Mouse (Mus musculus) erythroblast, embryonic 14.5 days (primary cell): Measurements from ENCODE around the gene Slc1a7. TPM values are rescaled to one million over a fixed set of nuclear protein-coding genes. Genes with fewer than 3 reads are reported as not detected.

Experiments
- H3K27me3 ChIP-seq: 2 replicates; pipeline ENCODE4 v1.6.1; 2012; ENCODE audit warnings: inconsistent platforms; ENCODE audit not compliant: control insufficient read depth
- H3K36me3 ChIP-seq: 2 replicates; pipeline ENCODE4 v1.6.1; 2012; ENCODE audit warnings: mild to moderate bottlenecking, inconsistent platforms; ENCODE audit not compliant: control insufficient read depth
- H3K4me1 ChIP-seq: 2 replicates; pipeline ENCODE4 v1.6.1; 2012; ENCODE audit warnings: inconsistent platforms; ENCODE audit not compliant: control insufficient read depth
- H3K4me3 ChIP-seq: replicated peaks from 2 replicates; pipeline ENCODE3; 2012; ENCODE audit warnings: moderate library complexity, mild to moderate bottlenecking, inconsistent platforms
- H3K9me3 ChIP-seq: 2 replicates; pipeline ENCODE4 v1.6.1; 2012; ENCODE audit warnings: low read length, inconsistent platforms, mixed read lengths; ENCODE audit not compliant: control insufficient read depth
- GATA1 ChIP-seq: IDR thresholded peaks from 2 replicates; pipeline ENCODE4 v1.6.1; 2012; ENCODE audit warnings: low read length, inconsistent platforms, mixed read lengths
- TAL1 ChIP-seq: IDR thresholded peaks from 3 replicates; pipeline ENCODE4 v1.6.1; 2012; ENCODE audit warnings: low read length, inconsistent platforms, mixed read lengths
- polyA plus RNA-seq: library from polyadenylated mRNA; stranded (reverse); fragments of >175 nt; gene quantifications from 2 replicates; pipeline ENCODE4 v1.2.3, GENCODE M21; 2012

Gene Slc1a7
- polyA plus RNA-seq, 1 experiment, result not detected

- TF ChIP-seq TAL1, result no peak
- TF ChIP-seq GATA1, result no peak
- Histone ChIP-seq H3K9me3 (no peaks in the 10 kb centered on the region), H3K4me1 (peaks cover 9% of the 10 kb centered on the region), H3K27me3 (no peaks in the 10 kb centered on the region), H3K4me3 (no peak overlapping the region), H3K36me3 (peaks cover 3% of the 10 kb centered on the region)
Measured at GRCm38 (mm10) chr4:108016321-108016720, 48.2 kb downstream of the Slc1a7 start.

GRCm38 (mm10) chr4:108017839-108018238 is 49.7 kb downstream of the Slc1a7 start:
- H3K27me3 ChIP-seq, result no peaks in the 10 kb centered on the region
- no peak for TF ChIP-seq TAL1
- no peak for TF ChIP-seq GATA1
- H3K4me1 ChIP-seq, result peaks cover 9% of the 10 kb centered on the region
- H3K9me3 ChIP-seq, result no peaks in the 10 kb centered on the region
- H3K4me3 ChIP-seq, result no peak overlapping the region
- peaks cover 3% of the 10 kb centered on the region for H3K36me3 ChIP-seq

GRCm38 (mm10) chr4:108018241-108018923 is 50.2 kb downstream of the Slc1a7 start:
- Histone ChIP-seq H3K9me3 (no peaks in the 10 kb centered on the region), H3K36me3 (peaks cover 3% of the 10 kb centered on the region), H3K4me1 (peaks cover 11% of the 10 kb centered on the region), H3K4me3 (no peak overlapping the region), H3K27me3 (no peaks in the 10 kb centered on the region)
- TF ChIP-seq GATA1, result no peak
- no peak for TF ChIP-seq TAL1

- Histone ChIP-seq H3K9me3 (no peaks in the 10 kb centered on the region), H3K4me1 (peaks cover 16% of the 10 kb centered on the region), H3K36me3 (peaks cover 3% of the 10 kb centered on the region), H3K27me3 (no peaks in the 10 kb centered on the region), H3K4me3 (no peak overlapping the region)
- no peak for TF ChIP-seq TAL1
- TF ChIP-seq GATA1, result no peak
Measured at GRCm38 (mm10) chr4:108018961-108019921, 51.1 kb downstream of the Slc1a7 start.

- no peak for TF ChIP-seq TAL1
- no peak for TF ChIP-seq GATA1
- no peak overlapping the region for H3K4me3 ChIP-seq
- H3K36me3 ChIP-seq, result peaks cover 3% of the 10 kb centered on the region
- H3K9me3 ChIP-seq, result no peaks in the 10 kb centered on the region
- peaks cover 23% of the 10 kb centered on the region for H3K4me1 ChIP-seq
- no peaks in the 10 kb centered on the region for H3K27me3 ChIP-seq
Measured at GRCm38 (mm10) chr4:108020178-108020577, 52.0 kb downstream of the Slc1a7 start.

GRCm38 (mm10) chr4:108023186-108023585 is 55.1 kb downstream of the Slc1a7 start:
- TF ChIP-seq GATA1 (no peak), TAL1 (no peak)
- H3K4me1 ChIP-seq, result peaks cover 47% of the 10 kb centered on the region
- no peak overlapping the region for H3K4me3 ChIP-seq
- peaks cover 3% of the 10 kb centered on the region for H3K36me3 ChIP-seq
- H3K27me3 ChIP-seq, result peaks cover 3% of the 10 kb centered on the region
- H3K9me3 ChIP-seq, result no peaks in the 10 kb centered on the region

GRCm38 (mm10) chr4:108024641-108025040 is 56.5 kb downstream of the Slc1a7 start:
- H3K27me3 ChIP-seq, result peaks cover 13% of the 10 kb centered on the region
- H3K9me3 ChIP-seq, result no peaks in the 10 kb centered on the region
- H3K4me3 ChIP-seq, result peak overlapping the region; percentile 36
- TF ChIP-seq TAL1 (no peak), GATA1 (no peak)
- peaks cover 3% of the 10 kb centered on the region for H3K36me3 ChIP-seq
- H3K4me1 ChIP-seq, result peaks cover 48% of the 10 kb centered on the region

GRCm38 (mm10) chr4:108025269-108025668 is 57.1 kb downstream of the Slc1a7 start:
- TF ChIP-seq TAL1, result no peak
- no peak for TF ChIP-seq GATA1
- peaks cover 19% of the 10 kb centered on the region for H3K27me3 ChIP-seq
- H3K9me3 ChIP-seq, result no peaks in the 10 kb centered on the region
- peak overlapping the region; percentile 57 for H3K4me3 ChIP-seq
- peaks cover 3% of the 10 kb centered on the region for H3K36me3 ChIP-seq
- H3K4me1 ChIP-seq, result peaks cover 48% of the 10 kb centered on the region

GRCm38 (mm10) chr4:108026193-108026592 is 58.1 kb downstream of the Slc1a7 start:
- peaks cover 53% of the 10 kb centered on the region for H3K4me1 ChIP-seq
- TF ChIP-seq TAL1, result no peak
- no peak for TF ChIP-seq GATA1
- peaks cover 1% of the 10 kb centered on the region for H3K36me3 ChIP-seq
- H3K9me3 ChIP-seq, result peaks cover 2% of the 10 kb centered on the region; the same call in 1 of the 2 replicates
- H3K4me3 ChIP-seq, result peak overlapping the region; percentile 25
- H3K27me3 ChIP-seq, result peaks cover 28% of the 10 kb centered on the region
